Mouse (Mus musculus) lung, postnatal 0 days (tissue): ENCODE data around the gene Glyr1.

Source experiments
- CTCF ChIP-seq: IDR thresholded peaks from 2 replicates; pipeline ENCODE4 v1.5.1; 2016; ENCODE audit warnings: antibody characterized with exemption, mild to moderate bottlenecking
- EP300 ChIP-seq: IDR thresholded peaks from 2 replicates; pipeline ENCODE4 v1.6.1; 2016; ENCODE audit warnings: antibody characterized with exemption, mild to moderate bottlenecking, control low read depth

DNA sequence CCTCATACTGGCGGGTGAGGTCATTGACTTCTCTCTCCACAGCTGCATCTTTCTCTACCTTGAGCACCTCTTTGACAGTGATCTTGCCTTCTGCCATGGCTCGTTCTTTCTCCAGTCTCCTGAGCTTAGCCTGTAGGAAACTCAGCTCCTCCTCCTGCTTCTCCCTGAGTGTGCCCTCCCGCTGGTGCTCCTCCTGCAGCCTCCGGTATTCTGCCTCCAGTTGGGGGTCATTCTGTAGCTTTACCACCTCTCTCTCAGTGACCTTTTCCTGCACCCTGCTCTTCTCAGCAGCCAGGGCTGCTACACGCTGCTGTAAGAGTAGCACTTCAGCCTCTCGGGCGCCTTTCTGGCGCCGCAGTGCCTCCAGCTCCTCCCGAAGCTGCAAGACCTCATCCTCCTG, 39.4 kb upstream of the Glyr1 start:
- TF ChIP-seq CTCF (no peak), EP300 (no peak)
